Mouse (Mus musculus): Measurements from ENCODE around the gene Cenpu.

GRCm38 (mm10) chr8:46509474-46509873 lies 42.4 kb upstream of the Cenpu start:
- TF ChIP-seq POLR2A (IDR thresholded peaks at IDR 0.05; ENCODE audit: insufficient read depth, low read depth, low read length) (no peak), CTCF (IDR thresholded peaks at IDR 0.05; ENCODE audit: insufficient read depth, low read depth, low read length) (no peak)
